Mouse (Mus musculus) adrenal gland, postnatal 36 days (tissue): ENCODE measurements at regions not wholly inside any gene's neighbourhood (a gene's known extent, or its start where the extent isn't known, plus 50 kb on each side); places are given as distances from the start of the nearest gene placed in this dataset.
A peak's percentile ranks its signal among the peaks of the same experiment; 100 is the strongest.

ENCODE experiments used
- DNase-seq, 2 experiments: peaks; one replicate each; pipeline ENCODE4 v3.0.0; 2021; ENCODE audit warnings: mixed read lengths in 1 of 2

- no peak for DNase-seq
Measured at GRCm38 (mm10) chrX:164878336-164878735, 101.8 kb downstream of the Mospd2 start.

GRCm38 (mm10) chrX:164840393-164840792 lies 139.8 kb downstream of the Mospd2 start:
- no peak for DNase-seq

- DNase-seq: no peak
Measured at GRCm38 (mm10) chrX:164820906-164821305, 159.3 kb downstream of the Mospd2 start.

- peak in 1 of 2 experiments; percentile 6 for DNase-seq
Measured at GRCm38 (mm10) chrX:164787293-164787692, 192.9 kb downstream of the Mospd2 start.

GRCm38 (mm10) chrX:164764919-164765318 lies 215.3 kb downstream of the Mospd2 start:
- no peak for DNase-seq

- DNase-seq: peak in 1 of 2 experiments; percentile 1
Measured at GRCm38 (mm10) chrX:164763764-164764445, 216.3 kb downstream of the Mospd2 start.

- DNase-seq: no peak
Measured at GRCm38 (mm10) chrX:164745552-164746217, 234.5 kb downstream of the Mospd2 start.
